Comparison of ENCODE assay signal across 27 mouse cellular contexts in the genomic region with DNA sequence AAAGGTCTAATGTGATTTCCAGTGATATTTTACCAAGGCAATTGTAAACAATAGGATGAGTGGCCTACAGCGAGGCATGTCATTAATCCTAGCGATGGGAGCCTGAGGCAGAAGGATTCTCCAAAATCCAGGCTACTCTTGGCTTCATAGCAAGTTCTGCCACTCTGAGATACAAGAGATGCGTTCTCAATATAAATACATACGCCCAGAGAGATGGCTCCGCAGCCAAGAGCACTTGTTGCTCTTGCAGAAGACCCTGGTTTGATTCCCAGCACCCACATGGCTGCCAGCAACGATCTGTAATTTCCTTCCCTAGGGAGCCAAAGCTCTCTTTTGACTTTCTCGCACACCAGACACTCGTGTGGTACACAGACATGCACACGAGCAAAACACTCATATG. TPM values are rescaled to one million over a fixed set of nuclear protein-coding genes. Genes with fewer than 3 reads are reported as not detected.
DNase-seq lines count a peak whose midpoint lies in the region; ATAC-seq and TF ChIP-seq lines count a peak whose summit lies in the region.
"Had no signal": no experiment of that assay in that cellular context is flagged by ENCODE, and none has a peak within 500 bp of the region (broad histone marks: within the 10 kb centered on the region; RNA-seq: fewer than 3 reads in every experiment).

No protein-coding gene starts in this region.

- no peaks in the 10 kb centered on the region for H3K36me3 ChIP-seq in heart, embryonic 10.5 days
- no peaks in the 10 kb centered on the region for H3K36me3 ChIP-seq in lung, embryonic 16.5 days (ENCODE audit: control insufficient read depth, insufficient read depth, low read length)
- peaks cover 0 to 14% of the 10 kb centered on the region in 2 experiments; a peak in 2 of 4 replicates for H3K36me3 ChIP-seq in MEL (ENCODE audit: control insufficient read depth in 1 of 2, insufficient read depth in 2 of 2, low read length in 2 of 2)
- H3K36me3 ChIP-seq: embryonic facial prominence, embryonic 12.5 days; embryonic facial prominence, embryonic 15.5 days; forebrain, embryonic 12.5 days; forebrain, embryonic 15.5 days; heart, embryonic 12.5 days; heart, embryonic 15.5 days; hindbrain, embryonic 12.5 days; hindbrain, embryonic 15.5 days had no signal

- no peak for TF ChIP-seq RAD21 in MEL (IDR thresholded peaks at IDR 0.05; ENCODE audit: low read depth, low read length)

- intact Hi-C loops in gastrocnemius, adult 2 months (cut with DNase I) = no loop called here

- H3K79me2 ChIP-seq in MEL (ENCODE audit: control insufficient read depth, insufficient read depth, low read length, poor library complexity) = no peaks in the 10 kb centered on the region

- no peak for ATAC-seq in lung, embryonic 16.5 days (ENCODE audit: low read depth)
- ATAC-seq: Patski had no signal

- peaks cover 3% of the 10 kb centered on the region; the same call in 1 of the 2 replicates for H3K4me1 ChIP-seq in heart, embryonic 10.5 days
- H3K4me1 ChIP-seq in lung, embryonic 16.5 days (replicated peaks; ENCODE audit: control insufficient read depth, insufficient read depth, low read length) = no peaks in the 10 kb centered on the region
- H3K4me1 ChIP-seq in MEL (ENCODE audit: control insufficient read depth in 1 of 2, insufficient read depth in 2 of 2, low read length in 2 of 2) = peaks cover 9 to 20% of the 10 kb centered on the region in 2 experiments
- H3K4me1 ChIP-seq: embryonic facial prominence, embryonic 12.5 days; embryonic facial prominence, embryonic 15.5 days; forebrain, embryonic 12.5 days; forebrain, embryonic 15.5 days; heart, embryonic 15.5 days; hindbrain, embryonic 12.5 days; hindbrain, embryonic 15.5 days had no signal

- 0 out of 2 replicates have a peak, but pooled peaks cover 4% of the 10 kb centered on the region for H3K27me3 ChIP-seq in heart, embryonic 10.5 days (ENCODE audit: insufficient read depth, poor library complexity, severe bottlenecking)
- no peaks in the 10 kb centered on the region for H3K27me3 ChIP-seq in lung, embryonic 16.5 days (ENCODE audit: control insufficient read depth, insufficient read depth, low read depth, low read length)
- H3K27me3 ChIP-seq in MEL (ENCODE audit: control insufficient read depth in 1 of 2, insufficient read depth in 2 of 2, low read length in 2 of 2) = no peaks in the 10 kb centered on the region
- H3K27me3 ChIP-seq: embryonic facial prominence, embryonic 12.5 days; embryonic facial prominence, embryonic 15.5 days; forebrain, embryonic 15.5 days; heart, embryonic 15.5 days; Patski had no signal

- TF ChIP-seq EP300 in MEL (IDR thresholded peaks at IDR 0.05; ENCODE audit: low read depth in 1 of 2, low read length in 2 of 2) = no peak

- H3K4me2 ChIP-seq in lung, embryonic 16.5 days (ENCODE audit: low read depth, low read length) = no peak overlapping the region
- H3K4me2 ChIP-seq: embryonic facial prominence, embryonic 12.5 days; embryonic facial prominence, embryonic 15.5 days; forebrain, embryonic 12.5 days; forebrain, embryonic 15.5 days; heart, embryonic 12.5 days; heart, embryonic 15.5 days; hindbrain, embryonic 12.5 days; hindbrain, embryonic 15.5 days had no signal

- no peak overlapping the region for H3K9ac ChIP-seq in lung, embryonic 16.5 days (ENCODE audit: low read length)
- no peak overlapping the region for H3K9ac ChIP-seq in MEL (ENCODE audit: control insufficient read depth, low read depth, low read length, poor library complexity, severe bottlenecking)
- H3K9ac ChIP-seq: embryonic facial prominence, embryonic 12.5 days; embryonic facial prominence, embryonic 15.5 days; forebrain, embryonic 12.5 days; forebrain, embryonic 15.5 days; heart, embryonic 12.5 days; heart, embryonic 15.5 days; hindbrain, embryonic 12.5 days; hindbrain, embryonic 15.5 days had no signal

- H3K4me3 ChIP-seq in gastrocnemius, adult 2 months = no peak overlapping the region
- no peak overlapping the region for H3K4me3 ChIP-seq in heart, embryonic 10.5 days
- H3K4me3 ChIP-seq in lung, embryonic 16.5 days (ENCODE audit: low read length) = no peak overlapping the region
- H3K4me3 ChIP-seq in MEL (ENCODE audit: control insufficient read depth in 1 of 2, insufficient read depth in 1 of 2, low read depth in 2 of 2, low read length in 2 of 2) = no peak overlapping the region
- H3K4me3 ChIP-seq: embryonic facial prominence, embryonic 12.5 days; embryonic facial prominence, embryonic 15.5 days; forebrain, embryonic 12.5 days; forebrain, embryonic 15.5 days; heart, embryonic 12.5 days; heart, embryonic 15.5 days; hindbrain, embryonic 12.5 days; hindbrain, embryonic 15.5 days had no signal

- H3K27ac ChIP-seq in gastrocnemius, adult 2 months = peak overlapping the region; percentile 68
- no peak overlapping the region for H3K27ac ChIP-seq in heart, embryonic 10.5 days
- peak overlapping the region; percentile 23; the same call in 1 of the 2 replicates for H3K27ac ChIP-seq in lung, embryonic 16.5 days (ENCODE audit: low read length)
- peak overlapping the region; percentile 78; the same call in 1 of the 2 replicates for H3K27ac ChIP-seq in MEL (ENCODE audit: control insufficient read depth, low read depth, low read length)
- H3K27ac ChIP-seq: embryonic facial prominence, embryonic 12.5 days; embryonic facial prominence, embryonic 15.5 days; forebrain, embryonic 12.5 days; forebrain, embryonic 15.5 days; heart, embryonic 15.5 days; hindbrain, embryonic 12.5 days; hindbrain, embryonic 15.5 days had no signal

- no peak for DNase-seq in gastrocnemius, adult 2 months
- no peak for DNase-seq in gastrocnemius, postnatal 4 days (ENCODE audit: low spot score in 2 of 2)
- DNase-seq in heart, embryonic 10.5 days (ENCODE audit: low spot score) = peak; percentile 61
- DNase-seq in heart, adult 8-10 months (ENCODE audit: low spot score) = no peak
- DNase-seq in lung, postnatal 36 days = no peak
- no peak for DNase-seq in MEL (ENCODE audit: low read depth, low spot score)
- no peak for DNase-seq in spleen, postnatal 10 days (ENCODE audit: low spot score in 2 of 2)
- DNase-seq: adrenal gland, postnatal 10 days; adrenal gland, postnatal 36 days; cerebellum, adult 11 months; cerebellum, adult 2 months; cerebellum, adult 9-11 months; cerebellum, postnatal 25 days; gastrocnemius, postnatal 10 days; gastrocnemius, postnatal 36 days; heart, adult 18-20 months; heart, postnatal 10 days had no signal

- H3K9me3 ChIP-seq in heart, embryonic 10.5 days = no peaks in the 10 kb centered on the region
- H3K9me3 ChIP-seq in lung, embryonic 16.5 days (ENCODE audit: control insufficient read depth, low read length) = no peaks in the 10 kb centered on the region
- H3K9me3 ChIP-seq in MEL (replicated peaks; ENCODE audit: insufficient read depth, low read length) = no peaks in the 10 kb centered on the region
- H3K9me3 ChIP-seq: embryonic facial prominence, embryonic 12.5 days; embryonic facial prominence, embryonic 15.5 days; forebrain, embryonic 12.5 days; forebrain, embryonic 15.5 days; heart, embryonic 15.5 days; hindbrain, embryonic 12.5 days; hindbrain, embryonic 15.5 days had no signal

- no peak for TF ChIP-seq POLR2A in MEL (IDR thresholded peaks at IDR 0.05; ENCODE audit: control insufficient read depth in 1 of 2, insufficient read depth in 1 of 2, low read depth in 1 of 2, low read length in 2 of 2, poor library complexity in 1 of 2)

- TF ChIP-seq CTCF in gastrocnemius, adult 2 months (IDR thresholded peaks at IDR 0.05) = no peak
- TF ChIP-seq CTCF in MEL (IDR thresholded peaks at IDR 0.05 in 2 of 3, conservative IDR thresholded peaks at IDR 0.05 in 1 of 3; ENCODE audit: control insufficient read depth in 1 of 3, insufficient read depth in 1 of 3, low read depth in 2 of 3, low read length in 3 of 3, poor library complexity in 1 of 3, severe bottlenecking in 1 of 3) = no peak

- WGBS in heart, embryonic 10.5 days = 87% methylated on average over 9 of the region's 9 CpGs
- 80% methylated on average over 9 of the region's 9 CpGs for WGBS in lung, embryonic 16.5 days

TF ChIP-seq in MEL, 35 proteins besides CTCF, POLR2A, EP300 and RAD21:
- TF ChIP-seq MXI1 (IDR thresholded peaks at IDR 0.05; ENCODE audit: low read depth, low read length) = no peak

RNA-seq across cellular contexts. Expression of a gene that starts 20.9 kb away (rescaled TPM):
- 10 to 100 TPM; 51.3 to 67.3 TPM for total RNA-seq in gastrocnemius, adult 2 months (2021)
- total RNA-seq in gastrocnemius, postnatal 4 days (2021) = 10 to 100 TPM; 40.5 to 48.2 TPM
- polyA plus RNA-seq in heart, embryonic 10.5 days (2016; fragmentation: Nextera tagmentation; extraction: Ambion mirVana) = 18.0 and 25.3 TPM in 2 replicates
- 10 to 100 TPM; 30.2 to 36.9 (median 32.5) TPM for total RNA-seq in heart, adult 8-10 months (2022)
- polyA plus RNA-seq in lung, embryonic 16.5 days (2015; fragmentation: Nextera tagmentation; extraction: Ambion mirVana) = 13.2 and 13.7 TPM in 2 replicates
- 30.2 and 30.9 TPM in 2 replicates for total RNA-seq in MEL (2012; rRNA removed)
- polyA plus RNA-seq in MEL (2012; ENCODE audit: insufficient read depth in 1 of 2, insufficient read length in 2 of 2, low read depth in 1 of 2, low replicate concordance in 2 of 2, missing spikeins in 1 of 2) = 10 to 100 TPM in 1 of 2 experiments, not detected in 1; 41.2 TPM
